Mouse (Mus musculus) kidney, adult 2 months (tissue): ENCODE measurements at regions not wholly inside any gene's neighbourhood (a gene's known extent, or its start where the extent isn't known, plus 50 kb on each side); places are given as distances from the start of the nearest gene placed in this dataset.

Experiments
- DNase-seq: peaks from one replicate; pipeline ENCODE4 v3.0.0; 2021
- H3K27ac ChIP-seq: fragments of 200-500 bp; 2 replicates; pipeline ENCODE4 v1.5.1; 2012; ENCODE audit warnings: low read depth, low read length, control low read depth, inconsistent platforms; ENCODE audit not compliant: insufficient read depth
- H3K27me3 ChIP-seq: fragments of 200-500 bp; replicated peaks from 2 replicates; pipeline ENCODE4 v1.6.1; 2012; ENCODE audit warnings: mild to moderate bottlenecking, moderate library complexity, low read length, inconsistent platforms; ENCODE audit not compliant: control insufficient read depth, insufficient read depth
- H3K36me3 ChIP-seq: fragments of 200-500 bp; 2 replicates; pipeline ENCODE4 v1.6.1; 2012; ENCODE audit warnings: mild to moderate bottlenecking, moderate library complexity, low read length, inconsistent platforms; ENCODE audit not compliant: control insufficient read depth, insufficient read depth
- H3K4me1 ChIP-seq: fragments of 200-500 bp; 2 replicates; pipeline ENCODE4 v1.6.1; 2011; ENCODE audit warnings: low read length; ENCODE audit not compliant: control insufficient read depth, insufficient read depth
- H3K4me3 ChIP-seq: fragments of 200-500 bp; 2 replicates; pipeline ENCODE4 v1.5.1; 2011; ENCODE audit warnings: mild to moderate bottlenecking, low read depth, low read length, control low read depth; ENCODE audit not compliant: insufficient read depth
- CTCF ChIP-seq: fragments of 200-500 bp; conservative IDR thresholded peaks from 2 replicates; pipeline ENCODE4 v1.5.1; 2011; ENCODE audit warnings: low read depth, mild to moderate bottlenecking, control low read depth, low read length, moderate library complexity, mixed read lengths; ENCODE audit not compliant: insufficient read depth, insufficient read length
- POLR2A ChIP-seq: fragments of 200-500 bp; IDR thresholded peaks from one replicate; pipeline ENCODE4 v1.6.1; 2011; ENCODE audit warnings: low read depth, low read length, control low read depth
- WGBS: fragments of 180-500 bp; shearing (Covaris S2); methylation state at CpG from one replicate; pipeline ENCODE4 v1.1.7; 2018; 5-methylcytosine and 5-hydroxymethylcytosine counted together

- Histone ChIP-seq H3K4me1 (no peaks in the 10 kb centered on the region), H3K4me3 (no peak overlapping the region), H3K36me3 (no peaks in the 10 kb centered on the region), H3K27ac (no peak overlapping the region), H3K27me3 (no peaks in the 10 kb centered on the region)
- DNase-seq, result no peak
- 83% methylated on average over 2 of the region's 2 CpGs for WGBS
- no peak for TF ChIP-seq POLR2A
- TF ChIP-seq CTCF, result no peak
Observed at GRCm38 (mm10) chr14:100727701-100728100, 443.2 kb upstream of the Klf12 start.

GRCm38 (mm10) chr14:100724962-100725361 is 440.5 kb upstream of the Klf12 start:
- DNase-seq, result no peak
- 74% methylated on average over 8 of the region's 8 CpGs for WGBS
- H3K4me3 ChIP-seq, result no peak overlapping the region
- no peaks in the 10 kb centered on the region for H3K36me3 ChIP-seq
- no peaks in the 10 kb centered on the region for H3K27me3 ChIP-seq
- H3K4me1 ChIP-seq, result no peaks in the 10 kb centered on the region
- H3K27ac ChIP-seq, result no peak overlapping the region
- TF ChIP-seq CTCF (no peak), POLR2A (no peak)

GRCm38 (mm10) chr14:100720667-100721066 is 436.2 kb upstream of the Klf12 start:
- DNase-seq, result no peak
- H3K27me3 ChIP-seq, result no peaks in the 10 kb centered on the region
- H3K27ac ChIP-seq, result no peak overlapping the region
- H3K36me3 ChIP-seq, result no peaks in the 10 kb centered on the region
- no peaks in the 10 kb centered on the region for H3K4me1 ChIP-seq
- no peak overlapping the region for H3K4me3 ChIP-seq
- WGBS, result 84% methylated on average over 1 of the region's 1 CpGs
- no peak for TF ChIP-seq POLR2A
- TF ChIP-seq CTCF, result no peak

- Histone ChIP-seq H3K27me3 (no peaks in the 10 kb centered on the region), H3K27ac (no peak overlapping the region), H3K36me3 (no peaks in the 10 kb centered on the region), H3K4me3 (no peak overlapping the region), H3K4me1 (no peaks in the 10 kb centered on the region)
- WGBS, result 69% methylated on average over 2 of the region's 2 CpGs
- no peak for DNase-seq
- TF ChIP-seq POLR2A (no peak), CTCF (no peak)
Observed at GRCm38 (mm10) chr14:100714952-100715351, 430.5 kb upstream of the Klf12 start.

- 91% methylated on average over 4 of the region's 4 CpGs for WGBS
- Histone ChIP-seq H3K36me3 (no peaks in the 10 kb centered on the region), H3K4me3 (no peak overlapping the region), H3K27ac (no peak overlapping the region), H3K4me1 (no peaks in the 10 kb centered on the region), H3K27me3 (no peaks in the 10 kb centered on the region)
- DNase-seq, result no peak
- TF ChIP-seq POLR2A (no peak), CTCF (no peak)
Observed at GRCm38 (mm10) chr14:100713999-100714471, 429.6 kb upstream of the Klf12 start.

- TF ChIP-seq POLR2A, result no peak
- WGBS, result 93% methylated on average over 6 of the region's 6 CpGs
- H3K27ac ChIP-seq, result no peak overlapping the region
- H3K36me3 ChIP-seq, result no peaks in the 10 kb centered on the region
- no peaks in the 10 kb centered on the region for H3K27me3 ChIP-seq
- H3K4me1 ChIP-seq, result no peaks in the 10 kb centered on the region
- H3K4me3 ChIP-seq, result no peak overlapping the region
- DNase-seq, result no peak
Observed at GRCm38 (mm10) chr14:100713592-100713991, 429.1 kb upstream of the Klf12 start.

GRCm38 (mm10) chr14:100665361-100665955 is 381.0 kb upstream of the Klf12 start:
- DNase-seq, result no peak
- Histone ChIP-seq H3K4me1 (no peaks in the 10 kb centered on the region), H3K4me3 (no peak overlapping the region), H3K27ac (no peak overlapping the region), H3K27me3 (no peaks in the 10 kb centered on the region), H3K36me3 (no peaks in the 10 kb centered on the region)
- TF ChIP-seq CTCF, result no peak
- WGBS, result 60% methylated on average over 9 of the region's 9 CpGs
